Mouse (Mus musculus) right cerebral cortex, adult 18-20 months (tissue): ENCODE data around the gene Ctc1.
A peak's percentile ranks its signal among the peaks of the same experiment; 100 is the strongest.

ENCODE experiments used
- DNase-seq: peaks from one replicate; pipeline ENCODE4 v3.0.0; 2022; ENCODE audit warnings: mixed read lengths

Ctc1 gene

DNA sequence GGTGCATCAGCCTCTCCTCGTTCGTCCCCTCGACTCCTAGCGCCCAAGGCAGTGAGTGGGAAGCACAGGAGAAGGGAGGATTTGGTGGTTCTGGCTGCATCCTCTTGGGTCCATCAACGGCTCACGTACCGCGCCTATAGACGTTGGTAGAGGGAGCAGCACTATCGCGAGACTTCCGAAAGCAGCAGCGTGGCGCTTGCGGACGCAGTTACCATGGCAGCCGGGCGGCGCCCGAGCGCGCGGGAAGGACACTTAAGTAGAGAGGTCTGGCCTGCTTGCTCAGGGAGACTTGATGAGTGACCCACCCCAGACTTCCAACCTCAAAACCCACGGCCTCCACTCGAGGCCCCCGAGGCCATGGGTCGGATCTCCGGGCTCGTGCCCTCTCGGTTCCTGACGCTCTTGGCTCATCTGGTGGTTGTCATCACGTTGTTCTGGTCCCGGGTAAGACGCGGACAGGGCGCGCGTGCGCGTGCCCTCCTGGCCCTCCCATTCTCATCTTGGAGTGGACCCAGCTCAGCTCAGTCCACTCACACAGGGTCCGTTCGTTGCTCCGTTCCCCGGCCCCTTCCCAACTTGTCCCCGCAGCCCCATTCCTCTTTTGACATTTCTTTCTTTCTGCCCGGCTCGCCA lies 55.0 kb downstream of the Ctc1 start, which contains the start of gene Tmem107:
Gene Tmem107, plus strand, starts transcription at position 217 of the 633 bp plus-strand sequence.
- peak; percentile 96 for DNase-seq

DNA sequence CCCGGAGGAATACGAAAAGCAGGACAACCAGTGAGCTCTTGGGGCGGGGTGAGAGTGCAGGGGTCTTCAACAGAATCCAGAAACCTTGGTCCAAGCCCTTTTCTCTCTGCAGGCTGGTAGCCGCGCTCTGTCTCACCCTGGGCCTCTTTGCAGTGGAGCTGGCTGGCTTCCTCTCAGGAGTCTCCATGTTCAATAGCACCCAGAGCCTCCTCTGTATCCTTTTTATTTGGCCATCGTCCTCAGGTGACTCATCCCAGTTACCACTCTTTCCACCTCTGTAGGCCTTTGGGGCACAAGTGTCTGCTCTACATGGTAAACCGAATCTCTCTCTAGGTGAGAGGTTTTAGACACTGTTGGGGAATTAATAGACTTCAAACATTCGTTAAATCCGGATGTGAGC lies 55.6 kb downstream of the Ctc1 start:
- DNase-seq = no peak

DNA sequence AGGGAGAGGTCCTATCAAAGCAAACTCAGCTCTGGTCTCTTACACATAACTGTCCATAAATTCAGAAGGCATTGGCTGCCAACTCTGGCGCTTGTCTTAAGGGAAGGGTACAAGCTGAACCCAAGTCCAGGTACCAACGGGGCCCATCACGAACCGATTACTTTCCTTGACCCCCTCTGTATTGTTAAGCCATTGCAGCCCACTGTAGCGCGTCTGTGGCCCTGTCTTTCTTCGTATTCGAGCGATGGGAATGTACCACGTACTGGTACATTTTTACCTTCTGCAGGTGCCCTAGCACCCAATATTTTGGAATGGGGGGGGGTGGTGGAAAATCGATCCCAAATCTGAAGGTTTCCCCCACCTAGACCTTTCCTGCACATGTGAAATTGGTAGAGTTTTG lies 56.5 kb downstream of the Ctc1 start:
- DNase-seq = no peak

DNA sequence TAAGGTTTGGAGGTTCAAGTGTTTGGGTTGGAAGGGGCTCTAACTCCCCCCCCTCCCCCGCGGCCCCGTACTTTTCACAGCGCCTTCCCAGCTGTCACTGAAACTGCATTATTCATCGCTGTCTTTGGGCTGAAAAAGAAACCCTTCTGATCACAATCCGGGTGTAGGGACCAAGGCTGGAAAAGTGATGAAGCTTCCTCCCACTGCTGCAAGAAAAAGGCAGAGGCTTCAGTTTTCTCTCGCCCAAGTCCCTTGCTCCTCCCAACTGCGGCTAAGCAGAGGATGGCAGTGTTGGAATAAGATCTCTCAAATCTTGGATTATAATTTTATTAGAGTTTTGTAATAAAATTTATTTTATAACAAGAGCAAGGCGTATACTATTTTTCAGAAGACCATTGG lies 57.0 kb downstream of the Ctc1 start:
- no peak for DNase-seq

DNA sequence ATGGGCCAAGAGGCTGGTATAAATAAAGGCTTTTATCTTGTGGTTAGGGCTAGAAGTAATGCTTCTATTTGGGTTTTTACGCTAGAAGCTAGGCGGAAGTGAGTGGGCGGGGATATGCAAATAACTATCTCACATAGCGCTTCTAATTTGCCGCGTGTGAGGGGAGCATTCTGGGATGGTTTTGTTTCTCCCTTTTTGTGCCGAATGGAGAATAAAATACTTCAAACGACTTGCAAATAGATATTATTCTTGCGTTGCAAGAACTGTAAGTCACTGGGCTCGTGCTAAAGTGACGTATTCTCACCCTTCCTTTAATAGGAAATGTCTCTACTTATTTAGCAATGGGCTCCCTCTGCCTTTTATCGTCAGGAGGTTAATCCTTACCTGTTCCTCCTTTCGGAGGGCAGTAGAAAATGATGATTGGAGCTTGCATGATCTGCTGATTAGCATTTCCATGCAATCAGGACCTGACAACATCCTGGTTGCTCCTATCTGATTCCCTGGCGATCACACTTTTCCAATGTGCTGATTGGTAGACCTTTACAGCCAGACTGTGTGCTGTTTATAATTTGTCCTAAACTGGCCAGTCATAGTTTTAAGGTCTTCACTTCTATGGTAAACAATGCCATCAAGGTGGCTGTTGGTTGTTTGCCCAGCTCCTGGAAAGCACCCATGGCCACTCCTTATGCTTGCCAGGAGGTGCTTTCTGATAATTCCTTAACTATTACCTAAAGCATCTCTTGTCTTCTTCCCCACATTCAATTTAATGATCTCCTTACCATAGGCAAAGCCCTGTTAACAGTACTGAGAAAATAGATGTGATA lies 57.6 kb downstream of the Ctc1 start:
- peak; percentile 91 for DNase-seq

DNA sequence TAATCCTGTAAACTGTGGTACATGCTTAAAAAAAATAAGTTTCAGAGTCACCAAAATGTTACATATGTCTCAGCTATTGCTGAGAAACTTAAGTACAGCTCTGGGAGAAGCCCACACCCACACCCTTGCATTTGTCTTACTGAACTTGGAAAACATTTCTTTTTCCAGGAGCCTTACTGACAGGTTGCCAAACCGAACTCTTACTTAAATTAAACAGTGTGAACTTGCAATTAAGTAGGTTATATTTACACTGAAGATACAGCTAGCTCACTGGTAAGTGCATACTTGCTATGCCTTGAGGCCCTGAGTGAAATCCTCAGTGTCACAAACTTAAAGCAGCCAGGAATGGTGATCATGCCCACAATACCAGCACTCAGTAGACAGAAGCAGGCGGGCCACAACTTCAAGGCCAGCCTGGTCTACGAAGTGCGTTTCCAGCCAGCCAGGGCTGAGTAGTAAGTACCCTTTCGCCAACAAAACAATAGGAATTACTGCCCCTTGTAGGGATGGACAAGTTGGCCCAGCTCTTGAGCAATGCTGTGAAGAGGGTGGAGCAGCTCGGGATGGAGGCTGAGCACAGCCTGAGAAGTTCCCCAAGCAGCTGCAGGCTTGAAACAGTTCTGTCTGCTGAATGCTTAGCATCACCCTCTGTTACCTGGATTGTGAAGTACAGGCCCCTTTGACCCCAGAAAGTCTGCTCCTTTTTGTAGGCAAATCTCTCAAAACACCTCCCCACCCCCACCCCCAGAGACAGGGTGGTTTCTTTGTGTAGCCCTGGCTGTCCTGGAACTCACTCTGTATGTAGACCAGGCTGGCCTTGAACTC lies 58.5 kb downstream of the Ctc1 start:
- DNase-seq = no peak

DNA sequence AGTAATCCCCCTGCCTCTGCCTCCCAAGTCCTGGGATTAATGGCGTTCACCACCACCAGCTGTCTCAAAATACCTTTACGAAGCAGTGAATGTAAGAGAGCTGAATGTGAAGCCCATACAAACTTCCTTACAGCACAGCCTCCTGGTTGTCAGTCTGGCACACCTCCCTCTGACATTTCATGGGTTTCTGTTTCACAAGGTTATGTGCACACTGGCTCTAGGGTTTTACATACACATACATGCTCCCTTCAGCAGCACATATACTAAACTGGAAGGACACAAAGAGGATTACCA lies 59.0 kb downstream of the Ctc1 start:
- no peak for DNase-seq

DNA sequence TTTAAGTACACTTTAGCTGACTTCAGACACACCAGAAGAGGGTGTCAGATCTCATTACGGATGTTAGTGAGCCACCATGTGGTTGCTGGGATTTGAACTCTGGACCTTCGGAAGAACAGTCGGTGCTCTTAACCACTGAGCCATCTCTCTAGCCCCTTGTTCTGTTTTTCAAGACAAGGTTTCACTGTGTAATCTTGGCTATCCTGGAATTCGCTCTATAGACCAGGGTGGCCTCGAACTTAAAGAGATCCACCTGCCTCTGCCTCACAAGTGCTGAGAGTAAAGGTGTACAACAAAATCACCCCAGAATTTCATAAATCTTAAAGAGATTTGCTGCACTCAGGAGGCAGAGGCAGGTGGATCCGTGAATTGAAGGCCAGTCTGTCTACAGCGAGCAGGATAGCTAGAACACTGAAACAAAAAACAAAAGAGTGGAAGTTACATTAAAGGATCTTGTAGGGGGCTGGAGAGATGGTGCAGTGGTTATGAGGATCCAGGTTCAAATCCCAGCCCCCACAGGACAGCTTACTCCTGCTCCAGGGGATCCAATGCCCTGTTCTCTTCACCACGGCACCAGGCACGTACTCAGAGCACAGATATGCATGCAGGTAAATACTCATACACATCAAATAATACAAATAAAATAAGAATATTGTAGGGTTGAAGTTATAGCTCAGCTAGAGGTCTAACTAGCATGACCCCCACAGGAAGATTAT lies 60.2 kb downstream of the Ctc1 start:
- DNase-seq = no peak

DNA sequence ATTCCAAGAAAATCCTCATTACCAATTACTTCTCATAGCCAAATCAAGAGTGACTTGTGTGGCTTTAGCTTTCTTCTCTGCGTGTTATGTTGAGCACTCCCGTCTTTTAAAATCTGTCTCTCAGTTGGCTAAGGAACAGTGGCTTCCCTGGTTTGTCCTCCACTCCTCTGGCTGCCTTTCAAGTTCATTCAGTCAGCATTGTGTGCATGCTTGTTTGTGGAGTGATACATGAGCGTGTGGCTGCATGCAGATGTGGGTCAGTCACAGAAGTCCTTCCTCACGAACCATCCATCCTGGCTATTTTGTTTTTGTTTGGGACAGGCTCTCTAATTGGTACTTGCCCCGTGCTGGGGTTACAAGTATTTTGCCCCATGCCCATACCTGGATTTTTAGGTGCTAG lies 60.9 kb downstream of the Ctc1 start:
- no peak for DNase-seq

DNA sequence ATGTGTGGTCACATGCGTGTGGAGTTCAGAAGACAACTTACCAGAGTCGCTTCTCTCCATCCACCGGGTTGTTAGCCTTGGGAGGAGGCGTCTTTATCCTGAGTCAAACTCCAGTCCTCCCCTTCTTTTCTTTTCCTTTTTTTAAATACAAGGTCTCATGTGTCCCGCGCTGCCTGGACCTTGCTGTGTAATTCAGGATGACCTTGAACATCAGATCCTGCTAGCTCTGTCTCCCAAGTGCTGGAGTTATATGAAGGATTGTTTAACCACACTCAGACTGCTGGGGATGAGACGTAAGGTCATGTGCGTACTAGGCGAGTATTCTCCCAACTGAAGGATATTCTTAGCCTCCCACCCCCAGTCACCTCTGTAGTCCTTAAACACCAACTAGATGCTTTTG lies 61.6 kb downstream of the Ctc1 start:
- DNase-seq = no peak

DNA sequence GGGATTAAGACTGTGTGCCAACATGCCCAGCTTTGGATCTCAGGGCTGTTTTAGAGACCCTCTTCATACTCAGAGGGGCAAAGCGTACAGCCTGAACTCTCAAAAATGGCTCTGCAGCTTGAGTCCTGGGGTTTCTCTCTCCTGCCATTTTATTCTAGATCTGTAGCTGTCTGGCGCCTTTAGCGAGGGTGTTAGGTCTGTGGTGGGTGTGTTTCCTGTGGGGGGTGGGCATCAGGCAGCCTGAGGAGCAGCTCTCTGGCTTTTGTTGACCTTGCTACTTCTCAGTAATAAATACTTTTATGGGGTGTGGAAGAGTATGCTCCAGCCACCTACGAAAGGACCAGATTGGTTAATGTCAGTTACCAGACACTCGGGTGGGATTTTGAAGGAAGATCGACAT lies 62.3 kb downstream of the Ctc1 start:
- no peak for DNase-seq

DNA sequence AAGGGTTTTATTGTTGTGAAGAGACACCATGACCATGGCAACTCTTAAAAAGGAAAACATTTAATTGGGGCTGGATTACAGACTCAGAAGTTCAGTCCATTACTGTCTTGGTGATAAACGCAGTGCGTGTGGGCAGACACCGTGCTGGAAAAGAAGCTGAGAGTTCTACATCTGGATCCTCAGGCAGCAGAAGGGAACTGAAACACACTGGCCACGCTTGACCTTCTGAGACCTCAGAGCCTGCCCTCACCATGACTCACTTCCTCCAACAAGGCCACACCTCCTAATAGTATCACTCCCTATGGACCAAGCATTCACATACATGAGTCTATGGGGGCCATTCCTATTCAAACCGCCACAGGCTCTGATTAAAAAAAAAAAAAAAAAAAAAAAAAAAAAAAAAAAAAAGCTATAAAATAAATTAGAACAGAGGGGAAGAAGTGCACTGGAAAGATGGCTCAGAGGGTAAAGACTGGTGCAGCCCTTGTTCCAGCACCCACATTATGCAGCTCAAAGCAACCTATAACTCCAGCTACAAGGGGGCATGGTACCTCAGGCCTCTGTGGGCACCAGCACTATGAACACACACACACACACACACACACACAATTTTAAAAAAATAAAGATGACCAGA lies 63.2 kb downstream of the Ctc1 start:
- no peak for DNase-seq

DNA sequence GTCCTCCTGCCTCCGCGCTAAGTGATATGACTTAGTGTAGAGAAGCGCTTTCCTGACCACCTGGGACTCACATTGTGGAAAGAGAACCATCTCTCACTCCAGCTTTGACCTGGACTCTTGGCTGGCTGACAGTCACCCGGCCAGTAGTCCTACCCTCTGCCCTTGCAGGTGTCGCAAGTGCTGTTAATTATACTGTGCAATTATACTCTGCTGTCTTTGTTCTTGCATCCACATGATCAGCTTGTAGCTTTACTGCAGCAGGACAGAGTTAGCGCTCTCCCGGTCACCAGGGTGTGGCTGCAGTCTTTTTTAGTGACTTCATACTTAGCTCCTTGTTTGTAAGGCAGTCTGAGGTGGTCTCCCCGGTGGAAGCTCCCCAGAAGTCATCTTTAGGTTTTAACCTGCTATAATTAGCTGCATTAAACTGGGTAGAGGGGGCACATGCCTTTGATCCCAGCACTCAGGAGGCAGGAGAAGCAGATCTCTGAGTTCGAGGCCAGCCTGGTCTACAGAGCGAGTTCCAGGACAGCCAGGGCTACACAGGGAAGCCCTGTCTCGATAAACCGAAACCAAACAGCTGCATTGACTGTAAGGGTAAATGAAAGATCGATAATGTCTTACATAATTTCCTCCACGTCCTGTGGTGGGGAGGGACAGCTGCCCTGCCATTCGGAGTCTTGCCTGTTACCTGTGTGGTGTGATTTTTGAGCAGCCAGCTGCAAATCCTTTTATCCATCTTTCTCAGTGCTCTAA lies 64.6 kb downstream of the Ctc1 start:
- no peak for DNase-seq

DNA sequence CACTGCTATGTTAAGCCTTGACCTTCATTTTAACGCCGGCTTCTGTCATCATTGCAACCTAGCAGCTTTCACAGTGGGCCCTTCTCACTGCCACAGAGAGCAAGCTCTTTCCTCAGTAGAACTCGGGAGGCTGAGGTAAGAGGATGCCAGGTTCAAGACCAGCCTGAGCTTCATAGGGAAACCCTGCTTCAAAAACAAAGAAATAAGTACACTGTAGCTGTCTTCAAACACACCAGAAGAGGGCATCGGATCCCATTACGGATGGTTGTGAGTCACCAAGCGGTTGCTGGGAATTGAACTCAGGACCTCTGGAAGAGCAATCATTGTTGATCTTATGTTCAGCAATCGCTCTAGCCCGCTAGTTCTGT lies 65.1 kb downstream of the Ctc1 start:
- DNase-seq = no peak

DNA sequence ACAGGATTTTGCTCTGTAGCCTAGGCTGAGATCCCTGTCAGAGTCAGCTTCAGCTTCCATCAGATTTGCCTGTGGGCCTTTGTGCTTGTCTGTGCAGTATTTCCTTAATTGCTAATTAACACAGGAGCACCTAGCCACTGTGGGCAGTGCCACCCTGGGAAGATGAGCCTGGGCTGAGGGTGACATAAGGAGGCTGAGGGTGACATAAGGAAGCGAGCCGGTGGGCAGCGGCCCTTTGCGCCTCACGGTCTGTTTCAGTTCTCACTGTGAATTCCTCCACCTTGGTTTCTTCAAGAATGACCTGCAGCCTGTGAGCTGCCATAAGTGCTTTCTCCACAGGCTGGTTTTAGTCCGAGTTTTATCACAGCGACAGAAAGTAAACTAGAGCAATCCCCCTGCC lies 65.9 kb downstream of the Ctc1 start:
- no peak for DNase-seq

DNA sequence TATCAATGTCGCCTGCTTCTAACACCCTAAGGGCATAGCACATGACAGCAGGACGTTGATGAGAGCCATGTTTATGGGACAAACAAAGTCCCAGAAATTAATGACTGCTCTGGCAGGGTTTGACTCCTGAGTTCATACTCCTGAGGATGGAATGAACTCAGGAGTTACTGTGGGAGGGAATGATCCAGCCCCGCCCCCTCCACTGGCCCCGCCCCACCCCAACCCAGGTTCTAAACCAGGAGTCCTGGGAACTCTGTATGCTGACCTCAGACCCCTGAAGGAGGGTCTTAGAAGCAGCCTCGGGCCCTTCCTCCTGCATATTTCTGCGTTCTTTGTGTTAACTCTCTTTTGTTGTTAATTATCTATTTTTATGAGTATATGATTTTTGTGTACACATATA lies 69.9 kb downstream of the Ctc1 start:
- DNase-seq = no peak
